Mouse (Mus musculus) embryonic facial prominence, embryonic 11.5 days (tissue): Measurements from ENCODE around the gene Dhx16. TPM values are rescaled to one million over a fixed set of nuclear protein-coding genes. Genes with fewer than 3 reads are reported as not detected.

Experiments used
- ATAC-seq: fragments of 200-750 bp; cut with Nextera tagmentation; replicated peaks from 2 replicates; pipeline ENCODE4 v1.8.0; 2017; ENCODE audit warnings: low read depth; ENCODE audit not compliant: insufficient number of reproducible peaks, low FRiP score, low TSS enrichment
- DNase-seq: peaks from one replicate; pipeline ENCODE4 v3.0.0-alpha.2; 2015; ENCODE audit warnings: low spot score
- H3K27ac ChIP-seq: fragments of 300-500 bp; sonication (generic); replicated peaks from 2 replicates; pipeline ENCODE4 v1.5.1; 2014; ENCODE audit warnings: mild to moderate bottlenecking, low read depth, low read length, control low read depth
- H3K27me3 ChIP-seq: fragments of 300-500 bp; sonication (generic); 2 replicates; pipeline ENCODE4 v1.6.1; 2014; ENCODE audit warnings: mild to moderate bottlenecking, low read length, moderate library complexity, mixed read lengths; ENCODE audit not compliant: control insufficient read depth, insufficient read depth
- H3K36me3 ChIP-seq: fragments of 300-500 bp; sonication (generic); replicated peaks from 2 replicates; pipeline ENCODE4 v1.6.1; 2014; ENCODE audit warnings: low read depth, mild to moderate bottlenecking, low read length, moderate library complexity, mixed read lengths; ENCODE audit not compliant: control insufficient read depth, insufficient read depth
- H3K4me1 ChIP-seq: fragments of 300-500 bp; sonication (generic); 2 replicates; pipeline ENCODE4 v1.6.1; 2014; ENCODE audit warnings: low read length, mixed read lengths; ENCODE audit not compliant: control insufficient read depth, insufficient read depth
- H3K4me2 ChIP-seq: fragments of 300-500 bp; sonication (generic); 2 replicates; pipeline ENCODE4 v1.6.1; 2014; ENCODE audit warnings: low read depth, mild to moderate bottlenecking, control low read depth, low read length, moderate library complexity
- H3K4me3 ChIP-seq: fragments of 300-500 bp; sonication (generic); 2 replicates; pipeline ENCODE4 v1.5.1; 2014; ENCODE audit warnings: low read depth, low read length, control low read depth
- H3K9ac ChIP-seq: fragments of 300-500 bp; sonication (generic); replicated peaks from 2 replicates; pipeline ENCODE4 v1.6.1; 2014; ENCODE audit warnings: mild to moderate bottlenecking, control low read depth, low read length
- H3K9me3 ChIP-seq: fragments of 300-500 bp; sonication (generic); replicated peaks from 2 replicates; pipeline ENCODE4 v1.6.1; 2016; ENCODE audit warnings: mild to moderate bottlenecking, low read length, inconsistent platforms, mixed read lengths; ENCODE audit not compliant: control insufficient read depth
- WGBS: fragments of 180-500 bp; shearing (Covaris S2); extraction: QIAGEN DNeasy Blood & Tissue Kit; methylation state at CpG from one replicate; pipeline ENCODE4 v1.1.7; 2014; 5-methylcytosine and 5-hydroxymethylcytosine counted together
- microRNA counts: library from miRNA; unstranded; fragments of <30 nt; microRNA quantifications from one replicate; lab custom pipeline; 2016
- microRNA-seq: library from miRNA; unstranded; fragments of <30 nt; microRNA quantifications from one replicate; pipeline ENCODE4, GENCODE M21; 2016; ENCODE audit warnings: borderline number of aligned reads
- polyA plus RNA-seq: library from polyadenylated mRNA; unstranded; fragments of >200 nt; fragmentation: Nextera tagmentation; extraction: Ambion mirVana; gene quantifications from 2 replicates; pipeline ENCODE4 v1.2.1, GENCODE M21; 2014

Dhx16 gene
- polyA plus RNA-seq, 1 experiment from 2014 or later: 38.6 TPM

DNA sequence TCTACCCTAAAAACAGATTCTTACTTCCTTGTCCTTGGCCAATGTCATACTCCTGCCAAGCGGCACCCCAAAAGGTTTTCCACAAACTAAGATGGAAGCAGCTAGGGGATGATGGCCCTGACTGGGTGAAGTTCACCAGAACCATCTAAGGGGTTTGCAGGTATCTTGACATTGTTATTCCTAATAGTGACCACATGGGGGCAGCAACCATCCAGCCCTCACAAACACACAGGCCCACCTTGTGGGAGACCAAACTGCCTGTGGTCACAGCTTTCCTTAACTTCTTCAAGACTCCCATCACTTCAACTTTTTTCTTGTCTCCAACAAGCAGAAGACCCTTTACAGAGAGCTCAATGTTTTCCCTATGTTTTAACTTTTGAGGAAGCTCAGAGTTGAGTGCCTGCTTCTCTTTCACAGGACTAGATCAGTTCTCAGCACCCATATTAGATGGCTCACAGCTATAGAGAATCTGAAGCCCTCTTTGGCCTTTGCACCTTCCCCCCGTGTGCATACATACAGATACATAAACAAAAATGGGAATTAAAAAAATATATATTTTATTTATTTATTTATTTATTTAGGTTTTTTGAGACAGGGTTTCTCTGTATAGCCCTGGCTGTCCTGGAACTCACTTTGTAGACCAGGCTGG is 58.2 kb downstream of the Dhx16 start:
- H3K27ac ChIP-seq: no peak overlapping the region
- WGBS: 46% methylated on average over 2 of the region's 2 CpGs
- H3K9me3 ChIP-seq: no peaks in the 10 kb centered on the region
- H3K36me3 ChIP-seq: no peaks in the 10 kb centered on the region
- H3K4me3 ChIP-seq: no peak overlapping the region
- DNase-seq (peak; percentile 75), ATAC-seq (peak; percentile 75; the same call in 1 of the 2 replicates)
- no peaks in the 10 kb centered on the region for H3K27me3 ChIP-seq
- no peak overlapping the region for H3K9ac ChIP-seq
- no peaks in the 10 kb centered on the region for H3K4me1 ChIP-seq
- H3K4me2 ChIP-seq: no peak overlapping the region

DNA sequence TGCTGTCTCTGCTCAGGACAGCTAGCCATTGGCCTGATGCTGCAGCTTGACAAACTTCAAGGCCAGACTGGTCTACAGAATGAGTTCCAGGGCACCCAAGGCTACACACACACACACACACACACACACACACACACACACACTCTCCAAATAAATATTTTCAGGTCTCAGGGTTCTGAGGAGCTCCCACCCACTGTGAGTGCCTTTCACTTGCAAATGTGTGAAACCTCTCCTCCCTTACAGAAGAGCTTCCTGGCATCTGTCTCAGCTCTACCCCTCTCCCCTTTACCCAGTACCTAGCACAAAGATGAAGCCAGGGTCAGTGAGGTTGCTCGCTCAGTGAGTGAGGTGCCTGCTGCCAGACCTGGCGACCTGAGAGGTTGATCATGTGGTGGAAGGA is 59.5 kb downstream of the Dhx16 start:
- Histone ChIP-seq H3K4me3 (no peak overlapping the region), H3K27me3 (no peaks in the 10 kb centered on the region), H3K4me2 (no peak overlapping the region), H3K9ac (no peak overlapping the region), H3K36me3 (no peaks in the 10 kb centered on the region), H3K4me1 (no peaks in the 10 kb centered on the region), H3K27ac (no peak overlapping the region), H3K9me3 (no peaks in the 10 kb centered on the region)
- ATAC-seq: no peak
- no peak for DNase-seq
- WGBS: 47% methylated on average over 2 of the region's 2 CpGs

DNA sequence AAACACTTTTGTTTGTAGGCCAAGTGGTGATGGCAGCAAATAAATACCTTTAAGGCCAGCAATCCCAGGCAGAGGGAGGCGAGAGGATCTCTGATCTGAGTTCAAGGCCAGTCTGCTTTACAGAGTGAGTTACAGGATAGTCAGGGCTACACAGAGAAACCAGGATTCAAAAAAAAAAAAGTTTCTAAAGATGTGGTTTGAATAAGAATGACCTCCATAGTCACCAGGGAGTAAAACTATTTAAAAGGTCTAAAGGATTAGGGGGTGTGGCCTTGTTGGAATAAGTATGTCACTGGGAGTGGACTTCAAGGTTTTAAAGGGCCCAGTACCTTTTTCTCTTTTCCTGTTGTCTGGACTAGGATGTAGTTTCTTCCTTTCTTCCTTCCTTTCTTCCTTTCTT is 60.3 kb downstream of the Dhx16 start:
- 71% methylated on average over 1 of the region's 1 CpGs for WGBS
- no peaks in the 10 kb centered on the region for H3K36me3 ChIP-seq

More for the DNA sequence above, 60.3 kb downstream of the Dhx16 start:
- Histone ChIP-seq H3K4me3 (no peak overlapping the region), H3K4me2 (no peak overlapping the region), H3K27ac (no peak overlapping the region), H3K27me3 (no peaks in the 10 kb centered on the region), H3K4me1 (no peaks in the 10 kb centered on the region), H3K9me3 (no peaks in the 10 kb centered on the region), H3K9ac (no peak overlapping the region)
- ATAC-seq (no peak), DNase-seq (no peak)

MicroRNAs within 50 kb of the gene (microRNA counts, 519-probe panel; counts per million panel counts)
- microRNA mmu-miR-1894-3p (lab: Ali Mortazavi, UCI) (not detected), microRNA mmu-miR-1894-5p (lab: Ali Mortazavi, UCI) (not detected)

Small RNAs within 50 kb of the gene (microRNA-seq; reads per million reads assigned to microRNA genes)
- 1.9 reads per million for gene Gm28033
- gene Mir1894: not detected

Other genes starting within 250 kb of the Dhx16 start
- 0.13 and 0.28 TPM in 2 replicates for gene Mucl3, start 236.1 kb upstream of the Dhx16 start, polyA plus RNA-seq
- 9.1 and 10.4 TPM in 2 replicates for gene Vars2, start 212.2 kb upstream of the Dhx16 start, polyA plus RNA-seq
- 43.3 and 53.4 TPM in 2 replicates for gene Gtf2h4, start 206.1 kb upstream of the Dhx16 start, polyA plus RNA-seq
- 20.4 and 24.6 TPM in 2 replicates for gene Ddr1, start 175.2 kb upstream of the Dhx16 start, polyA plus RNA-seq
- 2.7 and 3.4 TPM in 2 replicates for gene Ier3, start 58.1 kb upstream of the Dhx16 start, polyA plus RNA-seq
- 46.7 and 53.8 TPM in 2 replicates for gene Flot1, start 56.6 kb upstream of the Dhx16 start, polyA plus RNA-seq
- gene Tubb5, start 41.5 kb upstream of the Dhx16 start, polyA plus RNA-seq: 1,420 and 1,481 TPM in 2 replicates
- gene Mdc1, start 38.3 kb upstream of the Dhx16 start, polyA plus RNA-seq: 22.2 and 23.4 TPM in 2 replicates
- gene Nrm, start 18.5 kb upstream of the Dhx16 start, polyA plus RNA-seq: 48.8 and 53.2 TPM in 2 replicates
- 24.1 and 24.6 TPM in 2 replicates for gene Ppp1r18, start 14.2 kb upstream of the Dhx16 start, polyA plus RNA-seq
- 21.2 and 25.6 TPM in 2 replicates for gene 2310061I04Rik, start 17.6 kb downstream of the Dhx16 start, polyA plus RNA-seq
- gene Atat1, start 30.3 kb downstream of the Dhx16 start, polyA plus RNA-seq: 101 and 108 TPM in 2 replicates
- gene Mrps18b, start 36.6 kb downstream of the Dhx16 start, polyA plus RNA-seq: 69.5 and 72.0 TPM in 2 replicates
- gene Ppp1r10, start 36.6 kb downstream of the Dhx16 start, polyA plus RNA-seq: 38.1 and 38.2 TPM in 2 replicates
- gene Abcf1, start 89.9 kb downstream of the Dhx16 start, polyA plus RNA-seq: 96.7 and 112 TPM in 2 replicates
- 31.3 and 32.3 TPM in 2 replicates for gene Gnl1, start 100.0 kb downstream of the Dhx16 start, polyA plus RNA-seq
- 37.7 and 38.2 TPM in 2 replicates for gene Prr3, start 100.4 kb downstream of the Dhx16 start, polyA plus RNA-seq
- gene H2-T24, start 140.7 kb downstream of the Dhx16 start, polyA plus RNA-seq: 2.2 and 2.4 TPM in 2 replicates
- 3.7 and 3.9 TPM in 2 replicates for gene H2-T23, start 153.0 kb downstream of the Dhx16 start, polyA plus RNA-seq
- 12.7 and 13.2 TPM in 2 replicates for gene H2-T22, start 162.9 kb downstream of the Dhx16 start, polyA plus RNA-seq
- not detected in 2 replicates for gene Gm6034, start 163.1 kb downstream of the Dhx16 start, polyA plus RNA-seq
- gene Gm11127, start 178.6 kb downstream of the Dhx16 start, polyA plus RNA-seq: 0.20 TPM in 1 of 2 replicates, not detected in the other
- gene Gm19684, start 241.9 kb downstream of the Dhx16 start, polyA plus RNA-seq: not detected in 2 replicates
- not detected in 2 replicates for gene Gm7030, start 249.6 kb downstream of the Dhx16 start, polyA plus RNA-seq